Mouse (Mus musculus): ENCODE measurements around the gene Zfp866. TPM values are rescaled to one million over a fixed set of nuclear protein-coding genes. Genes with fewer than 3 reads are reported as not detected.
A peak's percentile ranks its signal among the peaks of the same experiment; 100 is the strongest.

Zfp866 gene
- polyA plus RNA-seq, 1 experiment from 2014 or later: 38.1 TPM

- H3K36me3 ChIP-seq: peaks cover 30% of the 10 kb centered on the region
These were observed 38.5 kb downstream of the Zfp866 start for GRCm38 (mm10) chr8:69752437-69752836.

GRCm38 (mm10) chr8:69749544-69750454 lies 41.2 kb downstream of the Zfp866 start, which contains the start of gene Zfp963:
TSS of gene Zfp963 (minus strand) at chr8:69749970.
- peak within 1 kb of the TSS; percentile 96 for H3K27ac ChIP-seq
- H3K4me1 ChIP-seq: peaks cover 8% of the 10 kb centered on the region; the same call in 1 of the 2 replicates
- peaks cover 13% of the 10 kb centered on the region; the same call in 1 of the 2 replicates for H3K36me3 ChIP-seq
- H3K9me3 ChIP-seq (replicated peaks): no peaks in the 10 kb centered on the region
- H3K27me3 ChIP-seq (ENCODE audit: low read depth, poor library complexity, severe bottlenecking): no peaks in the 10 kb centered on the region
- peak; percentile 95 for DNase-seq (ENCODE audit: low spot score)
- peak within 1 kb of the TSS; percentile 72 for H3K4me3 ChIP-seq
- WGBS: 3% methylated on average over 48 of the region's 48 CpGs

More at GRCm38 (mm10) chr8:69752437-69752836, 38.5 kb downstream of the Zfp866 start:
- no peaks in the 10 kb centered on the region for H3K9me3 ChIP-seq (replicated peaks)
- 95% methylated on average over 2 of the region's 2 CpGs for WGBS
- no peak overlapping the region for H3K27ac ChIP-seq
- DNase-seq (ENCODE audit: low spot score): no peak
- H3K4me3 ChIP-seq: no peak overlapping the region
- peaks cover 8% of the 10 kb centered on the region; the same call in 1 of the 2 replicates for H3K4me1 ChIP-seq
- H3K27me3 ChIP-seq (ENCODE audit: low read depth, poor library complexity, severe bottlenecking): no peaks in the 10 kb centered on the region

GRCm38 (mm10) chr8:69741231-69741630 lies 49.7 kb downstream of the Zfp866 start:
- Histone ChIP-seq H3K27me3 (ENCODE audit: low read depth, poor library complexity, severe bottlenecking) (no peaks in the 10 kb centered on the region), H3K4me3 (no peak overlapping the region), H3K4me1 (no peaks in the 10 kb centered on the region), H3K27ac (no peak overlapping the region), H3K9me3 (replicated peaks) (no peaks in the 10 kb centered on the region), H3K36me3 (peaks cover 19% of the 10 kb centered on the region)
- no peak for DNase-seq (ENCODE audit: low spot score)
- 81% methylated on average over 2 of the region's 2 CpGs for WGBS

GRCm38 (mm10) chr8:69740763-69741162 lies 50.2 kb downstream of the Zfp866 start:
- no peaks in the 10 kb centered on the region for H3K4me1 ChIP-seq
- WGBS: 87% methylated on average over 6 of the region's 6 CpGs
- H3K27ac ChIP-seq: no peak overlapping the region
- no peak for DNase-seq (ENCODE audit: low spot score)
- H3K4me3 ChIP-seq: no peak overlapping the region
- H3K36me3 ChIP-seq: peaks cover 19% of the 10 kb centered on the region
- H3K27me3 ChIP-seq (ENCODE audit: low read depth, poor library complexity, severe bottlenecking): no peaks in the 10 kb centered on the region
- no peaks in the 10 kb centered on the region for H3K9me3 ChIP-seq (replicated peaks)

GRCm38 (mm10) chr8:69735495-69735894 lies 55.5 kb downstream of the Zfp866 start:
- no peaks in the 10 kb centered on the region for H3K36me3 ChIP-seq
- no peaks in the 10 kb centered on the region for H3K9me3 ChIP-seq (replicated peaks)
- WGBS: 79% methylated on average over 1 of the region's 1 CpGs
- no peaks in the 10 kb centered on the region for H3K27me3 ChIP-seq (ENCODE audit: low read depth, poor library complexity, severe bottlenecking)
- no peak overlapping the region for H3K27ac ChIP-seq
- no peak overlapping the region for H3K4me3 ChIP-seq
- DNase-seq (ENCODE audit: low spot score): no peak
- H3K4me1 ChIP-seq: no peaks in the 10 kb centered on the region

- peaks cover 10% of the 10 kb centered on the region for H3K4me1 ChIP-seq
- peak overlapping the region; percentile 98 for H3K27ac ChIP-seq
- no peaks in the 10 kb centered on the region for H3K27me3 ChIP-seq (ENCODE audit: low read depth, poor library complexity, severe bottlenecking)
- H3K36me3 ChIP-seq: peaks cover 19% of the 10 kb centered on the region
- DNase-seq (ENCODE audit: low spot score): no peak
- 47% methylated on average over 5 of the region's 5 CpGs for WGBS
- H3K9me3 ChIP-seq (replicated peaks): no peaks in the 10 kb centered on the region
- peak overlapping the region; percentile 80 for H3K4me3 ChIP-seq
These were observed 73.8 kb downstream of the Zfp866 start for GRCm38 (mm10) chr8:69717232-69717580.

GRCm38 (mm10) chr8:69716403-69717231 lies 74.4 kb downstream of the Zfp866 start:
- H3K27me3 ChIP-seq (ENCODE audit: low read depth, poor library complexity, severe bottlenecking): no peaks in the 10 kb centered on the region
- H3K27ac ChIP-seq: peak overlapping the region; percentile 98
- peaks cover 25% of the 10 kb centered on the region for H3K36me3 ChIP-seq
- peak; percentile 94 for DNase-seq (ENCODE audit: low spot score)
- under 1% methylated on average over 52 of the region's 52 CpGs for WGBS
- H3K9me3 ChIP-seq (replicated peaks): no peaks in the 10 kb centered on the region
- H3K4me3 ChIP-seq: peak overlapping the region; percentile 80
- peaks cover 10% of the 10 kb centered on the region for H3K4me1 ChIP-seq

- no peaks in the 10 kb centered on the region for H3K9me3 ChIP-seq (replicated peaks)
- peaks cover 37% of the 10 kb centered on the region for H3K36me3 ChIP-seq
- peak overlapping the region; percentile 80 for H3K4me3 ChIP-seq
- 90% methylated on average over 6 of the region's 6 CpGs for WGBS
- no peak overlapping the region for H3K27ac ChIP-seq
- no peak for DNase-seq (ENCODE audit: low spot score)
- H3K4me1 ChIP-seq: peaks cover 10% of the 10 kb centered on the region
- no peaks in the 10 kb centered on the region for H3K27me3 ChIP-seq (ENCODE audit: low read depth, poor library complexity, severe bottlenecking)
These were observed 75.6 kb downstream of the Zfp866 start for GRCm38 (mm10) chr8:69715366-69715765.

- Histone ChIP-seq H3K27ac (no peak overlapping the region), H3K4me3 (no peak overlapping the region), H3K4me1 (peaks cover 10% of the 10 kb centered on the region), H3K9me3 (replicated peaks) (no peaks in the 10 kb centered on the region), H3K27me3 (ENCODE audit: low read depth, poor library complexity, severe bottlenecking) (no peaks in the 10 kb centered on the region), H3K36me3 (peaks cover 55% of the 10 kb centered on the region)
- WGBS: 91% methylated on average over 8 of the region's 8 CpGs
- no peak for DNase-seq (ENCODE audit: low spot score)
These were observed 77.5 kb downstream of the Zfp866 start for GRCm38 (mm10) chr8:69713516-69713915.

Other genes with a start within 250 kb of the Zfp866 start
- gene Zfp868, start 165.6 kb downstream of the Zfp866 start, polyA plus RNA-seq (2016; fragmentation: Nextera tagmentation; extraction: Ambion mirVana): 29.1 and 30.7 TPM in 2 replicates
- gene Zfp964, start 136.7 kb downstream of the Zfp866 start, polyA plus RNA-seq (2016; fragmentation: Nextera tagmentation; extraction: Ambion mirVana): 1.6 and 1.8 TPM in 2 replicates
- 30.6 and 34.0 TPM in 2 replicates for gene Zfp869, start 80.5 kb downstream of the Zfp866 start, polyA plus RNA-seq (2016; fragmentation: Nextera tagmentation; extraction: Ambion mirVana)
- gene Zfp963, start 41.2 kb downstream of the Zfp866 start, polyA plus RNA-seq (2016; fragmentation: Nextera tagmentation; extraction: Ambion mirVana): 4.3 and 6.4 TPM in 2 replicates
- gene Gm20422, start 16.3 kb downstream of the Zfp866 start, polyA plus RNA-seq (2016; fragmentation: Nextera tagmentation; extraction: Ambion mirVana): 0.19 TPM in 1 of 2 replicates, not detected in the other
- gene Atp13a1, start within 50 bp of the Zfp866 start, polyA plus RNA-seq (2016; fragmentation: Nextera tagmentation; extraction: Ambion mirVana): 65.7 and 70.0 TPM in 2 replicates
- gene Gmip, start 17.5 kb upstream of the Zfp866 start, polyA plus RNA-seq (2016; fragmentation: Nextera tagmentation; extraction: Ambion mirVana): 9.3 and 9.6 TPM in 2 replicates
- gene Lpar2, start 31.3 kb upstream of the Zfp866 start, polyA plus RNA-seq (2016; fragmentation: Nextera tagmentation; extraction: Ambion mirVana): 1.4 and 1.6 TPM in 2 replicates
- gene Pbx4, start 41.3 kb upstream of the Zfp866 start, polyA plus RNA-seq (2016; fragmentation: Nextera tagmentation; extraction: Ambion mirVana): 9.2 and 9.6 TPM in 2 replicates
- gene Cilp2, start 96.5 kb upstream of the Zfp866 start, polyA plus RNA-seq (2016; fragmentation: Nextera tagmentation; extraction: Ambion mirVana): 0.40 TPM in 2 replicates
- 5.0 and 5.9 TPM in 2 replicates for gene Tssk6, start 111.0 kb upstream of the Zfp866 start, polyA plus RNA-seq (2016; fragmentation: Nextera tagmentation; extraction: Ambion mirVana)
- gene Ndufa13, start 111.4 kb upstream of the Zfp866 start, polyA plus RNA-seq (2016; fragmentation: Nextera tagmentation; extraction: Ambion mirVana): 165 and 166 TPM in 2 replicates
- 2.0 and 2.9 TPM in 2 replicates for gene Yjefn3, start 111.5 kb upstream of the Zfp866 start, polyA plus RNA-seq (2016; fragmentation: Nextera tagmentation; extraction: Ambion mirVana)
- gene Gatad2a, start 205.2 kb upstream of the Zfp866 start, polyA plus RNA-seq (2016; fragmentation: Nextera tagmentation; extraction: Ambion mirVana): 58.9 and 69.2 TPM in 2 replicates

Data from limb, embryonic 10.5 days (tissue).